Mouse (Mus musculus) olfactory bulb, adult 2 months (tissue): ENCODE measurements around the gene Hdac4.

Source experiments
- CTCF ChIP-seq: fragments of 200-500 bp; IDR thresholded peaks from 2 replicates; pipeline ENCODE4 v1.5.1; 2012; ENCODE audit warnings: low read depth, mild to moderate bottlenecking, low read length, moderate library complexity; ENCODE audit not compliant: insufficient read depth
- POLR2A ChIP-seq: fragments of 200-500 bp; IDR thresholded peaks from 2 replicates; pipeline ENCODE4 v1.6.1; 2012; ENCODE audit warnings: mild to moderate bottlenecking, low read depth, low read length, moderate library complexity; ENCODE audit not compliant: insufficient read depth

- TF ChIP-seq CTCF (no peak), POLR2A (no peak)
Measured at GRCm38 (mm10) chr1:92060532-92061064, 134.9 kb downstream of the Hdac4 start.
